Mouse (Mus musculus): ENCODE measurements around the gene 4930558C23Rik.
A peak's percentile ranks its signal among the peaks of the same experiment; 100 is the strongest.
"Not testable (repeated sequence)": the region's sequence is repeated elsewhere in the genome, so short reads cannot be mapped to it uniquely, and the experiment has no call there.

Gene 4930558C23Rik

GRCm38 (mm10) chr3:95402741-95403140 lies at the start of gene 4930558C23Rik:
4930558C23Rik (minus strand) TSS chr3:95402841.
- no peak for DNase-seq

GRCm38 (mm10) chr3:95450915-95451314 lies 48.3 kb upstream of the 4930558C23Rik start:
- DNase-seq, result no peak

GRCm38 (mm10) chr3:95450408-95450807 lies 47.8 kb upstream of the 4930558C23Rik start:
- DNase-seq, result peak; percentile 39

- DNase-seq, result no peak
These were observed 42.7 kb upstream of the 4930558C23Rik start for GRCm38 (mm10) chr3:95445311-95445710.

- DNase-seq, result no peak
These were observed 39.9 kb upstream of the 4930558C23Rik start for GRCm38 (mm10) chr3:95442406-95443117.

GRCm38 (mm10) chr3:95439670-95440069 lies 37.0 kb upstream of the 4930558C23Rik start:
- no peak for DNase-seq

- DNase-seq, result not testable (repeated sequence)
These were observed 36.0 kb upstream of the 4930558C23Rik start for GRCm38 (mm10) chr3:95438636-95439035.

GRCm38 (mm10) chr3:95435561-95435960 lies 32.9 kb upstream of the 4930558C23Rik start:
- no peak for DNase-seq

GRCm38 (mm10) chr3:95434983-95435370 lies 32.3 kb upstream of the 4930558C23Rik start:
- DNase-seq, result no peak

GRCm38 (mm10) chr3:95434136-95434982 lies 31.7 kb upstream of the 4930558C23Rik start, which contains the start of gene Arnt:
Arnt (plus strand) TSS chr3:95434388.
- peak; percentile 85 for DNase-seq

- DNase-seq, result no peak
These were observed 30.8 kb upstream of the 4930558C23Rik start for GRCm38 (mm10) chr3:95433301-95433915.

- DNase-seq, result not testable (repeated sequence)
These were observed 25.8 kb upstream of the 4930558C23Rik start for GRCm38 (mm10) chr3:95428423-95428822.

- DNase-seq, result peak; percentile 26
These were observed 25.2 kb upstream of the 4930558C23Rik start for GRCm38 (mm10) chr3:95427891-95428238.

GRCm38 (mm10) chr3:95427117-95427890 lies 24.7 kb upstream of the 4930558C23Rik start:
- DNase-seq, result not testable (repeated sequence)

- DNase-seq, result not testable (repeated sequence)
These were observed 23.8 kb upstream of the 4930558C23Rik start for GRCm38 (mm10) chr3:95426476-95426875.

GRCm38 (mm10) chr3:95417866-95418265 lies 15.2 kb upstream of the 4930558C23Rik start:
- DNase-seq, result no peak

GRCm38 (mm10) chr3:95412268-95412667 lies 9.6 kb upstream of the 4930558C23Rik start:
- DNase-seq, result no peak

- DNase-seq, result no peak
These were observed 6.2 kb upstream of the 4930558C23Rik start for GRCm38 (mm10) chr3:95408852-95409251.

- no peak for DNase-seq
These were observed 5.1 kb upstream of the 4930558C23Rik start for GRCm38 (mm10) chr3:95407728-95408127.

- no peak for DNase-seq
These were observed 8.3 kb downstream of the 4930558C23Rik start for GRCm38 (mm10) chr3:95394385-95394784.

GRCm38 (mm10) chr3:95385401-95386075 lies 17.1 kb downstream of the 4930558C23Rik start:
- no peak for DNase-seq

- no peak for DNase-seq
These were observed 29.4 kb downstream of the 4930558C23Rik start for GRCm38 (mm10) chr3:95373208-95373607.
